Mouse (Mus musculus): ENCODE measurements at regions not wholly inside any gene's neighbourhood (a gene's known extent, or its start where the extent isn't known, plus 50 kb on each side); places are given as distances from the start of the nearest gene placed in this dataset.
"Not testable (repeated sequence)": the region's sequence is repeated elsewhere in the genome, so short reads cannot be mapped to it uniquely, and the experiment has no call there.

DNA sequence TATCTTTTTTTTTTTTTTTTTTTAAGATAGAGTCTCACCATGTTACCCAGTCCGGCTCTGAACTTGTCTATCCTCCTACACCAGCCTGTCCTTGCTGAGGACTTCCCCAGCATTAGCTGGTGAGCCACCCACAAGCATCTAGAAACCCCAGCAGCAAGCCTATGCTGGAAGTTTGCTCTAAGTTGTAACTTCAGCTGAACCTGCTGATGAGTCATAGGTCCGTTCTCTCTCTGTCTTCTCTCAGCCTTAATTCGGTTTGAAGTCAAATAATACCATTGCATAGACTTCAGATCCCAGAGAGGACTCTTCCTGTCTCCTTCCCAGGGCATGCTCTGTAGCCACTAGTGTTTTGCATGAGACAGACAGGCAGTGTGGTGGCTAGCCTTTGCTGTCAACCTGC is 68.3 kb upstream of the Myrip start:
- whole genome bisulfite sequencing = 61% methylated on average over 3 of the region's 3 CpGs
- no peaks in the 10 kb centered on the region for H3K27me3 ChIP-seq (ENCODE audit: control insufficient read depth, insufficient read depth, low read length)
- DNase-seq (ENCODE audit: low spot score) = no peak
- no peak overlapping the region for H3K9ac ChIP-seq (ENCODE audit: low read length)
- no peak overlapping the region for H3K27ac ChIP-seq (replicated peaks)
- H3K4me3 ChIP-seq (ENCODE audit: low read depth, low read length) = no peak overlapping the region
- no peak overlapping the region for H3K4me2 ChIP-seq (replicated peaks; ENCODE audit: low read depth)
- H3K4me1 ChIP-seq (replicated peaks; ENCODE audit: control insufficient read depth, insufficient read depth) = no peaks in the 10 kb centered on the region
- no peaks in the 10 kb centered on the region for H3K9me3 ChIP-seq (ENCODE audit: control insufficient read depth, low read length)
- TF ChIP-seq CTCF (IDR thresholded peaks at IDR 0.05; ENCODE audit: low read depth) = no peak
- no peak for TF ChIP-seq EP300 (optimal IDR thresholded peaks at IDR 0.05)
- no peak for ATAC-seq (ENCODE audit: low FRiP score, low TSS enrichment)
- no peaks in the 10 kb centered on the region for H3K36me3 ChIP-seq (ENCODE audit: control insufficient read depth, insufficient read depth, low read length)

DNA sequence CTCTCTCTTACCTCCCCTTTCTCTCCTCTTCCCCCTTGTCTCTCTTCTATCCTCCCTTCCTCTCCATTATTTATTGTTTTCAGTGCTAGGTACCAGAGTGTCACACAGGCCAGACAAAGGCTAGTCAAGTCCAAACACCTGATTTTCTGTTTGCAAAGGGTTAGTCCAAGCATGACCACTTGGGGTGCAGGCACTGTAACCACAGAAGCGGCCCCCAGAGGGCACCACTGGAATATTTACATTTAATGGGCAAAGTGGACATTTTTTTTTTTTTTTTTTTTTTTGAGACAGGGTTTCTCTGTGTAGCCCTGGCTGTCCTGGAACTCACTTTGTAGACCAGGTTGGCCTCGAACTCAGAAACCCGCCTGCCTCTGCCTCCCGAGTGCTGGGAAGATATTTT is 66.3 kb upstream of the Myrip start:
- not testable (repeated sequence) for H3K27ac ChIP-seq (replicated peaks); ATAC-seq (ENCODE audit: low FRiP score, low TSS enrichment); H3K9me3 ChIP-seq (ENCODE audit: control insufficient read depth, low read length); H3K9ac ChIP-seq (ENCODE audit: low read length); H3K4me3 ChIP-seq (ENCODE audit: low read depth, low read length); H3K27me3 ChIP-seq (ENCODE audit: control insufficient read depth, insufficient read depth, low read length); H3K4me1 ChIP-seq (replicated peaks; ENCODE audit: control insufficient read depth, insufficient read depth); H3K4me2 ChIP-seq (replicated peaks; ENCODE audit: low read depth); H3K36me3 ChIP-seq (ENCODE audit: control insufficient read depth, insufficient read depth, low read length)
- peak; percentile 59 for TF ChIP-seq CTCF (IDR thresholded peaks at IDR 0.05; ENCODE audit: low read depth)
- DNase-seq (ENCODE audit: low spot score) = peak; percentile 55
- WGBS = 80% methylated on average over 4 of the region's 4 CpGs

DNA sequence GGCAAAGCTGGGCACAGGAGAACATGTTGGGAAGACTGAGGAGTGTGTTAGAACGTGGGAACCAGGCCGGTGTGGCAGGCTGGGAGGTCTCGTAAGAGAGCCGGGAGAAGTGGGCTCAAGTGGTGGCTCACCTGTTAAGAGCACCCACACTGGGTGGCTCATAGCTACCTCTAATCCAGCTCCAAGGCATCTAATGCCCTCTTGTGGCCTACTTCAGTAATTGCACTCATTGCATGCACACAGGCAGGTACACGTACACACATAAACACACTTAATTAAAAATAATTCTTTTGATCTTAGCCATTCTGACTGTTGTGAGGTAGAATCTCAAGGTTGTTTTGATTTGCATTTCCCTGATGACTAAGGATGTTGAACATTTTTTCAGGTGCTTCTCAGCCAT is 55.9 kb upstream of the Myrip start:
- no peaks in the 10 kb centered on the region for H3K27me3 ChIP-seq (ENCODE audit: control insufficient read depth, insufficient read depth, low read length)
- H3K4me2 ChIP-seq (replicated peaks; ENCODE audit: low read depth) = no peak overlapping the region
- no peak for ATAC-seq (ENCODE audit: low FRiP score, low TSS enrichment)
- 88% methylated on average over 5 of the region's 5 CpGs for WGBS
- H3K9me3 ChIP-seq (ENCODE audit: control insufficient read depth, low read length) = no peaks in the 10 kb centered on the region
- no peak for DNase-seq (ENCODE audit: low spot score)
- no peak overlapping the region for H3K4me3 ChIP-seq (ENCODE audit: low read depth, low read length)
- H3K4me1 ChIP-seq (replicated peaks; ENCODE audit: control insufficient read depth, insufficient read depth) = no peaks in the 10 kb centered on the region
- TF ChIP-seq CTCF (IDR thresholded peaks at IDR 0.05; ENCODE audit: low read depth) (peak; percentile 47), EP300 (optimal IDR thresholded peaks at IDR 0.05) (no peak)
- no peak overlapping the region for H3K27ac ChIP-seq (replicated peaks)
- H3K9ac ChIP-seq (ENCODE audit: low read length) = no peak overlapping the region
- no peaks in the 10 kb centered on the region for H3K36me3 ChIP-seq (ENCODE audit: control insufficient read depth, insufficient read depth, low read length)

DNA sequence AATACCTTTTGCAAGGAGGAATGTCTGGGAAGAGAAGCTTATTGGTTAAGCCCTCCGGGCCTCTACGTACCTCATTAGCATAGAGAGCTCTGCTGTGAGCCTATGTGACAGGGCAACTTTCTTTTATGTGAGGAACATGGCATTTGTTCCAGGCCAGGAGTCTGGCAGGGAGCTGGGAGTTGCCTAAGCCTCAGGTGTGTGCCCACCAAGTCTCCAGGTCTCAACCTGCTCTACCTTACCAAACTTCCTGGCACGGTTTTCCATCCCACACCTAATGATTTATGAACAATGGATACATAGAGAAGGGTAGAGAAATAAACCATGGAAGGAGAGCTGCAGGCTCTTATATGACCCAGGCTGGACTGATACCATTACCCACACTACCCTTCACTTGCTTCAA is 52.6 kb upstream of the Myrip start:
- no peak overlapping the region for H3K4me2 ChIP-seq (replicated peaks; ENCODE audit: low read depth)
- no peak overlapping the region for H3K9ac ChIP-seq (ENCODE audit: low read length)
- TF ChIP-seq EP300 (optimal IDR thresholded peaks at IDR 0.05) (no peak), CTCF (IDR thresholded peaks at IDR 0.05; ENCODE audit: low read depth) (no peak)
- no peak for DNase-seq (ENCODE audit: low spot score)
- no peak overlapping the region for H3K4me3 ChIP-seq (ENCODE audit: low read depth, low read length)
- no peaks in the 10 kb centered on the region for H3K9me3 ChIP-seq (ENCODE audit: control insufficient read depth, low read length)
- 82% methylated on average over 3 of the region's 3 CpGs for WGBS
- no peaks in the 10 kb centered on the region for H3K4me1 ChIP-seq (replicated peaks; ENCODE audit: control insufficient read depth, insufficient read depth)
- H3K36me3 ChIP-seq (ENCODE audit: control insufficient read depth, insufficient read depth, low read length) = no peaks in the 10 kb centered on the region
- H3K27me3 ChIP-seq (ENCODE audit: control insufficient read depth, insufficient read depth, low read length) = no peaks in the 10 kb centered on the region
- H3K27ac ChIP-seq (replicated peaks) = no peak overlapping the region
- ATAC-seq (ENCODE audit: low FRiP score, low TSS enrichment) = no peak

Data from stomach, postnatal 0 days (tissue).